Mouse (Mus musculus): ENCODE measurements at regions not wholly inside any gene's neighbourhood (a gene's known extent, or its start where the extent isn't known, plus 50 kb on each side); places are given as distances from the start of the nearest gene placed in this dataset.

DNA sequence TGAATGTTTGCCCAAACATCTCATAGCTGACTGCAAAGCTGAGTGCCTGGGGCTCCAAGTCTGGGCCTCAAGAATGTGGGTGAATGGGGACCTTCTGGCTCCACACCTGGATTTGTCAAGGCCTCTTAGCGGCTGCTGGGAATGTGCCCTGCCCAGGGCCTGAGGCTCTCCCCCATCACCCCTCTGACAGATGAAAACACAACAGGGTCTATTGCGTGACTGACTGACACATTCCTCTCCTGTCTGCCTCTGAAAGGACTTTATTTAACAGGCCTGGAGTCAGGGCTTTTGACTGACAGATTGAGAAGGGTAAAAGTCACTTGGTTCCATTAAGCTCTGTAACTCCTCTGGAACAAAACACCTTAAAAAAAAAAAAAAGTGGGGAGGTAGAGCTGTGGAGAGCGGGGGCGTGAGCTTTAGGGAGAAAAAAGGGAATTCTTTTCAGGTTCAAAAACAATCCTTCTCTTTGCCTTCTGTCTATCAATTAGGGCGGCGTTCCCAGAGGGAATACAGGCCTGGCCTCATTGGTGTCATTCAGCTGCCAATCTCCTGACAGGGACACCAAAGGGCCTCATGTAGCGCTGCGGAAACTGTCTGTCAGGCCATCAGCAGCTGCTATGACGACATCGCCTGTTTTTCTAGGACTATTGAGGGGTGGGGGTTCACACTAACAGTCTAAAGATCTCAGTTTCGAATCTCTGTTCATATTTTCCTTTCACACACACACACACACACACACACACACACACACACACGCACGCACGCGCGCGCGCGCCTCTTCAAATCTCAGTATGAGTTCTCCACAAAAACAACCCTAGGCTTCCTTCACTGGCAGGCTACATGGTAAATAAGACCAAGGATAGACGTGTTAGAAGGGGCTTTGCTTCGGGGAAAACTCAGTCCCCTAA, 355.4 kb upstream of the Nfe2l3 start:
- ATAC-seq (replicated peaks; ENCODE audit: low FRiP score, low TSS enrichment, poor library complexity, severe bottlenecking) = no peak

DNA sequence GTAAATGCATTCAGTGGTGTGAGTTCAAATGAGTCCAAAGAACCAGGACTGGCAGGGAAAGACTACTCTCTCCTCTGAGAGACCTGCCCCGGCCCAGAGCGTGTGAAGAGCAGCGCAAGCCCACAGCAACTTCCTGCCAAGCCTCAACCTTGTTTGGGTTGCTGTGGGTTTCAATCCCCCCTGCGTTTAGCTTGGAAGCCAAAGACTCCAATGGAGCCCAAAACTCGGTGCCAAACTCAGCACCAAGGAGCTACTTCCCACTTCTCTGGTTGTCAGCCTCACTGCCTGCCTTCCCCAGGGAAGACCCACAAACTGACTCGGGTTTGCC, 354.7 kb upstream of the Nfe2l3 start:
- no peak for ATAC-seq (replicated peaks; ENCODE audit: low FRiP score, low TSS enrichment, poor library complexity, severe bottlenecking)

DNA sequence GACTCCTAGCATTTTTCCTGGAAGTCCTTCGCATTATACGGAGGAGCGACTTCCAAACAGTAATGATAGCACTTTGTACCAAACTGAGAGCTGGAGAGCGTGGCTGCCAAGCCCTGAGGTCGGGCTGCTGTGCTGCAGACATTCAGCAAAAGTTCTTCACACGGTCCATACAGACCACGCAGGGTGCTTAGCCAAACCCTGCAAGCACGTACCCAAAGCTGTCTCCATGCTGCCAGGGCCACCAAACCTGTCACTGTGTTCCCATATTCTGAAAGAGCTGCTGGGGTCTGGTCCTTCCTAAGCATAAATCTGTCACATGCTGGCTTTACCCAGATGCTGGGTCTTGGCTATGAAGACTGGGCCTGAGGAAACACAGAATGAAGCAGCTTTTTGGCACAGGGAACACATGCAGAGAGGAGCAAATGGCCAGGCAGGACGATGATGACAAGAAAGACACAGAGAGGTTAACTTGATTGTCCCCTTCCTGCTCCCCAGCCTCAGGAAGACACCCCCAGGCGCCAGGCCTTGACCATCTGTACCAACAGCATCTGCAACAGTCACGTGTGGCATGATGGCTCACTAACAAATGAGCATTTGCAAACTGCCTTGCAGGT, 354.0 kb upstream of the Nfe2l3 start:
- no peak for ATAC-seq (replicated peaks; ENCODE audit: low FRiP score, low TSS enrichment, poor library complexity, severe bottlenecking)

DNA sequence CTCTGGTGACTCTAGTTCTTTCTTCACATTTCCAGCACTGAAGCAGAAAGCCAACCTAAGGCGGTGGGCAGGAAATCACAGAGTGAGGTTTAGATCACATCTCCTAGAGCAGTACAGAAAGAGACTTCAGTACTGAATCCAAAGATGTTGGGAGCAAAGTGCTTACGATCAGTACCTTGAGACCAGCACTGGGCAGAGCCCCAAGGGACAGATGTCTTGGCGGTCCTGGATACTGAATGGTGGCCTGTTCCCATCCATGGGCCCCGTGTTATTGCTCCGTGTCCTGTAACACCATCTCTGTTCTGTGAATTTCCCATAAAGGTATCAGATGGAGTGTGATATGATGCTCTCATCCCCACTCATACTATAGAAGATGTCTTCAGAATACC, 353.5 kb upstream of the Nfe2l3 start:
- ATAC-seq (replicated peaks; ENCODE audit: low FRiP score, low TSS enrichment, poor library complexity, severe bottlenecking) = no peak

DNA sequence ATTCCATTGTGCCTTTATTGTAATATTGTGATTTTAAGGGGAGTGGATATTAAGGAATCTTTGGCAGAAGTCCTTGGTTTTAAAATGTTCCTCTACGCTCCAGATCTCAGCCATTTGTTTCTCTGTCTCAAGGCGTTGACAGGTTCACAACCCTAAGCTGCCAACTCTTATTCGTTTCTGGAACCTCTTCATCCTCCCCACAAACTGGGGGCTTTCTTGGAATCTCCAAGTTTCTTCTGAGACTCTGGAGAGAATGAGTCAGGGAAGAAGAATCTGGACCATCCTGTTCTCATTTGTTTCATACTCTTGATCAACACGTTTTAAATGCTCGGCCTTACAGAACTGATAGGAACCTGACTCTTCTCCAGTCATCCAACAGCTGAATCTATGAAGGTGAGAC, 351.4 kb upstream of the Nfe2l3 start:
- ATAC-seq (replicated peaks; ENCODE audit: low FRiP score, low TSS enrichment, poor library complexity, severe bottlenecking) = no peak

DNA sequence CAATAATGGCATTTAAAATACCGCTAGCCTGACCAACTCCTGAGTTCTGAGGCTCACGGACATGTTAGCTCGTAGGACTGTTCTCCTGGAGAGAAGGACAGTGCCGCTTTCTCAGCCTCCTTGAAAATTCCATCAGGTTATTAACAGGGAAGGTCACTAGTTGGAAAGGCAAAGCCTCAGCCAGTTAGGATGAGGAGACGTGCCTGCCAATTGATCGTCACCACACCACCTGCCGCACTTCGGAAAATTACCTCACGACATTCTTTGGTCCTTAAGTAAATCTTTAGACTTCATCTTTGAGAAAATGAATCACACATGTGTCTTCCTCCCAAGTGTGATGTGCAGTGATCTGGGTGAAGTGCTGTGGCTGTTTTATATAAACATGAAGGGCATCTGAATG, 347.8 kb upstream of the Nfe2l3 start:
- no peak for ATAC-seq (replicated peaks; ENCODE audit: low FRiP score, low TSS enrichment, poor library complexity, severe bottlenecking)

DNA sequence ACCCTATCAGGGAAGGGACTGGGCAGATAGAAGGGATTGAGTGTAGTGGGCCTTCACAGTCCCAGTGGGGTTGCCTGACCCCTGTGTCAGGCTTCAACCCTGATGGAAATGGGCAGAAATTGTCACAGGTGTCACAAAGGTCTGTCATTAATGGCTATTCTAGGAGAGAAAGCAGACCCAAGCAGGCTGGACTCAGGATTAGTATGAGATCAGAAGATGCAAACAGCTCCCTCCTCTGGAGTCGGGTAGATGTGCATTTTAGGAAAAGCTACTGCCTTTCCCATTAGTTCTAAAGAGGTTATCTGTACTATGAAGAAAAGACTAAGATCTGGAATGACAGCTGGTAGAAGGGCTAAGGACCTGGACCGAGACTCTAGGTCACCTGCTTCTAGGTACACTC, 346.9 kb upstream of the Nfe2l3 start:
- ATAC-seq (replicated peaks; ENCODE audit: low FRiP score, low TSS enrichment, poor library complexity, severe bottlenecking) = no peak

DNA sequence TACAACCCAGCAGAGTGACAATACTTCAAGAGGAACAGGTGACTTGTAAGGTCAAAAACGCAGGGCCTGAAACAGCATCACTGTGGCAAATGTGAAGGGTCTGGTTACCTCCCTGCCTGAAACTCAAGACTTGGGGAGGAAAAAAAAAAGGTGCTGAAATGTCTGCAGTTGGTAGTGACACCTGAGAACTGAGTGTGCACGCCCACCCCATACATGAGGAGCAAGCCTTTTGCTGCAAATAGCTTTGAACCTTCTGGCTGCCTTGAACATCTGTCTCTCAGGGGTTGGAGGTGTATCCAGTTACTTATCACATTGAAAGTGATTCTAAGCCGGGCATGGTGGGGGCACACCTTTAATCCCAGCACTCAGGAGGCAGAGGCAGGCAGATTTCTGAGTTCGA, 346.1 kb upstream of the Nfe2l3 start:
- no peak for ATAC-seq (replicated peaks; ENCODE audit: low FRiP score, low TSS enrichment, poor library complexity, severe bottlenecking)

DNA sequence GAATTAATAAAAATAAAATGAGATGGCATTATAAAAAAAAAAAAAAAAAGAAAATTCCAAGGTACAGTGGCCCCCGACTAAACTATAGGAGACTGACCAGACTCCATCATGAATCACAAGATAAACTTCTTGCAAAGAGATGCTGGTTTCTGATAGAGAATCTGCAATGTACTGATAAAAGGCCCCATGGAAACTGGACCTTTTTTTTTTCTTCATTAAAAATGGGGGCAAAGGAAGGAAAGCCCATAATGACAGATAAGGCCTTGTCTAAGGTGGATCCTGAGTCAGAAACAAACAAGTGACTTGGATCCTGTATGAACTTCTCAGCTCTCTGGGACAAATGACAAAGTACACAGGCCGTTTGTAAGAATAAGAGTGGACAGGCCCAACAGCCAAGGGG, 344.7 kb upstream of the Nfe2l3 start:
- ATAC-seq (replicated peaks; ENCODE audit: low FRiP score, low TSS enrichment, poor library complexity, severe bottlenecking) = no peak

DNA sequence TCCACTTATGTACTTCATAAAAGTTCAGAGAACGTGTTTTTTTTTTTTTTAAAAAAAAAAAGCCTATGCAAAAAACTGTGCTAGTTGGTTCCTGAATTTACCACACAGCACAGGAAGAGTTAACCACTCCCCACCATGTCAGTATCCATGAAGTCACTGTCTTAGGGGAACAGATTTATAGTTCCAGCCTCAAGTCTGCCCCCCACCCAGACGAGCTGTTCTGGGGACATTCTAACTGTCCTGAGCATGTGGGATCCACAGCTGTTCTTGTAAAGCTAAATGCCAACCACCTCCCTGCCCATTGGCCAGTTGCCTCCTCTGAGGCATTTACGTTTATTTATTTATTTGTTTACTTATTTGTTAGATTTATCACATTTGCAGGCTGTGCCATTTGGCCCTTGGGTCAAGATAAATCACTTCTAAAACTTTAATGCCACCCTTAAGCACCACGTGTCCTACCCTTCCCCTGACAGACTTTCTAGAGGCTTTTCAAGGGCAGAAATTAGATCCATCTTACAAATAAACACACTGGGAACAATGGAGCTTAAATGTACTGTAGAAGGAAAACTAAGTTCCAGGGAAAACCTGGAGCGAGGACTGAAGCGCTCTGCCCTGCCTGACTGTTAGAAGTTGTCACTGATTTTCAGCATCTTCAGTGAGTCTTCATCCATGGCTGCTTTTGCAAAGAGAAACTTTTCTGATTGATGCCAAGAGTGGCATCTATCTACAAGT, 343.7 kb upstream of the Nfe2l3 start:
- ATAC-seq (replicated peaks; ENCODE audit: low FRiP score, low TSS enrichment, poor library complexity, severe bottlenecking) = no peak

DNA sequence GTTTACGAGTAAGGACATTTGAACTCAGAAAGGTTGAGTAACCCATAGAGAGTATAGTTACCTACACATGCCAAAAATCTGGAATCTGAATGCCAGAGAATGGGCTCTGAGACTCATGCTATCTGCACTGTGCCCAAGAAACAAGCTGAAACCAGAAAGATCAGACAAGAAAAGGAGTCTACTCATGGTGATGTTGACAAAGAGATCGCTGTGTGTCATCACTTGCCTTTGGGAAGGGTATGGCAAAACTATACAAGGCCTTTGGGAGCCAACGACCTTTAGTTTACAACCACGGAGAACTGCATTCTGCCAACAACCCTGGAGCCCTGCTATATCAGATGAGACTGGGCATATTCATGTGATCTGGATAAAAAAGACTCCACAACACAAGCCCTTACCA, 339.3 kb upstream of the Nfe2l3 start:
- ATAC-seq (replicated peaks; ENCODE audit: low FRiP score, low TSS enrichment, poor library complexity, severe bottlenecking) = no peak

DNA sequence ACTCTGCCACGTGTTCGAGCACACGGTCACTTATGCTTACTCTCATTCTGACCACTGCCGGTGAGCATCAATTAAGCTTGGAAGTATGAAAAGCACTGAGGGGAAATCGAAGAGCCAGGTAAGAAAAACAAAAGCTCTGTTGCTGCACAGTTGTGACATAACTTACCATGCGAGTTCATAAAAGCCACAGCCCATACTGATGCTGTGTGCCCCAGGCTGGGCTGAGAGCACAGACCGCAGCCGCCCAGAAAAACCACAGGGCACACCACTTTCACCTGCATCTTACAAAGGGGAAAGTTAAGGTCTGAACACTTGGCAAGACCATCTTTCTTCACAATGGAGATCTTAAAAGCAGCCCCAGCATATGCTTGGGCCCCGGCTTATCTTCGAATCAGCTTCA, 338.2 kb upstream of the Nfe2l3 start:
- no peak for ATAC-seq (replicated peaks; ENCODE audit: low FRiP score, low TSS enrichment, poor library complexity, severe bottlenecking)

DNA sequence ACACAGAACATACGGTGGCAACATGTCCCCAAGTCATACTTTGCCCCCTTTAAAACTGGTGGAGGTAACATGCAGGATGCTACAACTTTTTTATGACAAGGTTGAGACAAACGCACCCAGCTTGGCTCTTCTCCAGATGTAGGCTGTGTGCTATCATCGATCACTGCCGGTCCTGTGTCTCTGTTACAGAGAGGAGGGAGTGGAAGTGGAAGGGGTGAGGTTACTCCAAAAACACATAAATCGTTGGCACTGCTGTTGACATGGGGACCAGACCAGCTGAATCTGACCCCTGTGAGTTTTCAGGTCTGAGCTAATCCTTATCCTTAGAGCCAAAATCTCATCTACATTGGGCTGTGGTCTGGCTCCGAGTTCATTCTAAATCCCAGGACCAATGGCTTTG, 335.0 kb upstream of the Nfe2l3 start:
- no peak for ATAC-seq (replicated peaks; ENCODE audit: low FRiP score, low TSS enrichment, poor library complexity, severe bottlenecking)

DNA sequence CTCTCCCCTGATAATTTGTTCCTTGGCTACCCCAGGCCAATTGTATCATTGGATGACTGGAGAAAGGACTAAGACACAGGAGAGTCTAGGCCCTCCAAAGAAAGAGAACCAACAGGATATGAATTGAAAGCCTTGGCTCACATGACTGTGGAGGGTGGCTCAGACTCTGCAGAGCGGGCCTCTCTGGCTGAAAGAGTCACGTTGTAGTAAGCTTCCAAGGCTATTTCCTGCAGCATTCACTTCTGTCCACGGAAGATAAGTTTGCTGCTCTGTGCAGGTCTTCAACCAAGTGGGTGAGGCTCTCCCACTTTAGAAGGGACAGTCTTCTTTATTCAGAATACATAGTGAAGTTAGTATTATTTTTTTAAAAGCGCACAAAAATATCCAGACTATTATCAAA, 332.1 kb upstream of the Nfe2l3 start:
- no peak for ATAC-seq (replicated peaks; ENCODE audit: low FRiP score, low TSS enrichment, poor library complexity, severe bottlenecking)

DNA sequence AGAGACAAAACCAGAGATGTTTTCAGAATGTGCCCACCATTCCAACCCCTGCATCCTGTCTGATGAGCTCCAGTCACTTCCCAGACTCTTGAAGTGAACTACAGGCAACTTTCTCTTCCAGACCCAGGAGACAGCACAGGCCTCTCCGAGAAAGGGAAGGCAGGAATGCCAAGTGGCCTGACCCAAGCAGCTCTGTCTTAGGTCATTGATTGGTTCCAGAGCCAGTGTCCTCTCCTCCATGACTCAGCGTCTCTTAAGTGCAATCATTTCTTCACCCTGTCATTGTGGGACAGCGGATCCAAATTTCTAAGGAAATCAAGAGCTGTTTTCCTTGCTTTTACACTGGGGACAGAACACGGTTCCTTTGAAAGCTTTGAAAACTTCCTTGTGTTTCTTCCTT, 329.2 kb upstream of the Nfe2l3 start:
- ATAC-seq (replicated peaks; ENCODE audit: low FRiP score, low TSS enrichment, poor library complexity, severe bottlenecking) = no peak

DNA sequence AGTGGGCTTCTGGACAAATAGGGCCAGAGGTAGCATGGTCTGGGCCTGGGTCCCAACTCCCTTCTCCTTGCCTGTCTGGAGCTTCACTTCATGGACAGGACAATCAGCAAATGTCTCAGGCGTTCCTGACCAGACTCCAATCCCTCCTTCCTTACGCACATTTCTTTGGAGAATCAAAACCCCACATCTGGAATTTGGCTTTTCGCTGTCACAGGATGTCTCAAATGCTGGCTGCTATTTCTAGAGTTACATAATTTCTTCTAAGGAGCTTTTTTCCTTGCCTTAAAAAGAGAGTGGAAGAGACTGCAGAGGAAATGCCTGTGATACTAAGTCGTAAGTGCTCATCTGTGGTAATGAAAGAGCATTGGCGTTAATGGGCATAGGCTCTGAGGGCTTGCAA, 328.1 kb upstream of the Nfe2l3 start:
- ATAC-seq (replicated peaks; ENCODE audit: low FRiP score, low TSS enrichment, poor library complexity, severe bottlenecking) = no peak

DNA sequence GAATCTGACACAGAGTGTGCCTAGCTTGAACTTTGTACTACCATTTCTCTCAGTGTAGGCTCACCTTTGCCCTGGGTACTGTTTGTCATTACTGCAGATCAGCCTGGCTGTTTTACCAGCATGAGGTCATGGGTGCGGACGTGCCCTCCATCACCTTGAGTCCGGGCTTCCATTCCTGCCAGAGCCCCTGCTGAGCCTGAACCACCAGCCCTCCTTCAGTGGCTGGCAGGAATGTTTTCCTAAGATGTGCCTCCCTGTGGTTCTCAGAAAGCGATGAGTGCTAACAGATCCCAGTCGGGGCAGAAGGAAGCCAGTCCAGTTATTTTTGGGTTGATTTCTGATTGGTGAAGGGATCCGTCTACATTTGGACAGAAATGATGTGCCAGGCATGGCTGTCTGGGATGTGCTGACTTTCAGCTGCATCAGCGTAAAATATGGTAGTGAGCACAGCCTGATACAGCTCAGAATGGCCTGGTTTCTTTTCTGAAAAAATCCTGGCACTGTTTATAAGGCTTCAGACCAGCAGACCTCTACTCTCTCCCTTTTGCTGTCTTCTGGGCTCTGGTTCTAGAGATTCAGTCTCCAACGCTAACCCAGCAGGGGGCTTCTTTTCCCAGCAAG, 324.0 kb upstream of the Nfe2l3 start:
- ATAC-seq (replicated peaks; ENCODE audit: low FRiP score, low TSS enrichment, poor library complexity, severe bottlenecking) = no peak

DNA sequence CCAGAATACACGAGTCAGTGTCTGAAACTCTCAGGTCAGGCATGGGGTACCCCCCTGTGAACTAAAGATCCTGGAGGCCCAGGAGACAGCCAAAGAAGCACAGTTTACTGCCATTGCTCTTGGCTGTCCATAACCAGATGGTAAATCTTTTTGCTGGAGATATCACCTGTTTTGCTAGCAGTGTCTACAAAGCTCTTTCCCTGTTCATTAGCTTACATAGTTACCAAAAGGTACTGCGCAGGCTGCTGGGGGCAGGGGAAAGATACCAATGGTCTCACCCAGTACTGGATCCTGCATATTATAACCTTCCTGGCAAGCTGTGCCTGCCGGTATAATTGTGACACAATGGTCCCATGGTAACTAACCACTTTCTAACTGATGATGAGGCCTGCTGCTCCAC, 321.9 kb upstream of the Nfe2l3 start:
- no peak for ATAC-seq (replicated peaks; ENCODE audit: low FRiP score, low TSS enrichment, poor library complexity, severe bottlenecking)

DNA sequence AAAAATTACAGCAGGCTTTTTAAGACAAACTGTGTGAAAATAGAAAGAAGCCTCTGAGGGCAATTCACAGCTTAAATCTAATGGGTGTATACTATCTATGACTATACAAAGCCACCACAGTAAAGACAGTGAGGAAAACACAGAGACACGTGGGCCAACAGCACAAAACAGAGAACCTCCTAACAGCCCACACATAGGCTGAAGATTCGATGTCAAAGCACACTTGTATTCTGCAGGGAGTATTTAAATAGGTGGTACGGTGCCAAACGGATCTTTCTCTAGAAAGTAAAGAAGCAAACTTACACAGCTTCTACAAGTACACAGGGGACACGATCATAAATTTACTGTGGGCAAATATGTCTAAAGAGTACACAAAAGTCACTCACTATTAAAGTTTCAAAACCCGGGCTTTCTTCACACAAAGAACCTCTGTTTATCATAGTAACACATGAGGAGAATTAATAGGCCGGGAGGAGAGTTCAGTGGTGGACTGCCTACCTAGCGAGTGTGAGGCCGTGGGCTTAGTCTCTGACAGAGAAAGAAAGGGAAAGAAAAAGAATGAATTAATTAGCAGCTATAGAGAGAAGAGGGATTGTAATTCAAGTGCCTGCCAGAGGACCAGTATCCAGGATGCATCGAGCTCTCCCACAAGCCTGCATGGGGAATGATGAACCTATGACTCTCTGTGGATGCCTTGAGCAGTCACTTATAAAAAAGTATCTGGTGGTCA, 317.7 kb upstream of the Nfe2l3 start:
- no peak for ATAC-seq (replicated peaks; ENCODE audit: low FRiP score, low TSS enrichment, poor library complexity, severe bottlenecking)

Data from megakaryocyte-erythroid progenitor cell, adult 5-6 weeks (primary cell).